Mouse (Mus musculus) olfactory bulb, adult 2 months (tissue): ENCODE measurements at regions not wholly inside any gene's neighbourhood (a gene's known extent, or its start where the extent isn't known, plus 50 kb on each side); places are given as distances from the start of the nearest gene placed in this dataset.

Source experiments
- H3K27ac ChIP-seq: fragments of 200-500 bp; 2 replicates; pipeline ENCODE4 v1.5.1; 2012; ENCODE audit warnings: low read depth, low read length; ENCODE audit not compliant: insufficient read depth
- H3K4me1 ChIP-seq: fragments of 200-500 bp; 2 replicates; pipeline ENCODE4 v1.6.1; 2012; ENCODE audit warnings: low read length; ENCODE audit not compliant: control insufficient read depth, insufficient read depth
- H3K4me3 ChIP-seq: fragments of 200-500 bp; 2 replicates; pipeline ENCODE4 v1.5.1; 2012; ENCODE audit warnings: mild to moderate bottlenecking, low read depth, low read length, moderate library complexity; ENCODE audit not compliant: insufficient read depth
- CTCF ChIP-seq: fragments of 200-500 bp; IDR thresholded peaks from 2 replicates; pipeline ENCODE4 v1.5.1; 2012; ENCODE audit warnings: low read depth, mild to moderate bottlenecking, low read length, moderate library complexity; ENCODE audit not compliant: insufficient read depth
- POLR2A ChIP-seq: fragments of 200-500 bp; IDR thresholded peaks from 2 replicates; pipeline ENCODE4 v1.6.1; 2012; ENCODE audit warnings: mild to moderate bottlenecking, low read depth, low read length, moderate library complexity; ENCODE audit not compliant: insufficient read depth
- WGBS: fragments of 180-500 bp; shearing (Covaris S2); methylation state at CpG from one replicate; pipeline ENCODE4 v1.1.7; 2018; 5-methylcytosine and 5-hydroxymethylcytosine counted together

DNA sequence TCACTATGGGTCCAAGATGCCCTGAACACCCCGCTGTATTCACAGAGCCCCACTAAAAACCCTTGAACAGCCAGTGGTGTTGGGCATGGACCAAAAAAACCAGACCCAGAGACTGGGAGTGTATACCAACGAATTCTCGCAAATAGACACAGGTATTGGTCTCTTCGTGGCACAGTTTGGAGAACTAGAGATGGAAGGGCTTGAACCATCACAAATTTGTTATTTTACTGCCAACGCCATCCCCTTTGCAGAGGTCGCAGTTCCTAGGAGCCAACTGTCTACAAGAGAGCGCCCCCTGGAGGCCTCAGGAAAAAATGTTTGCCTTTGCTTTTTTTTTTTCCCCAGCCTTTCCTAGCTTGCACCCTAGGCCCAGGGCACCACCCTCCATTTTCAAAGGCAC is 99.1 kb downstream of the Edn3 start:
- Histone ChIP-seq H3K4me1 (peaks cover 10% of the 10 kb centered on the region), H3K27ac (no peak overlapping the region), H3K4me3 (no peak overlapping the region)
- TF ChIP-seq CTCF (peak; percentile 69), POLR2A (no peak)
- 47% methylated on average over 7 of the region's 7 CpGs for WGBS

GRCm38 (mm10) chr2:174864657-174865056 is 104.2 kb downstream of the Edn3 start:
- 89% methylated on average over 3 of the region's 3 CpGs for WGBS
- no peaks in the 10 kb centered on the region for H3K4me1 ChIP-seq
- TF ChIP-seq CTCF, result no peak
- TF ChIP-seq POLR2A, result no peak

GRCm38 (mm10) chr2:174866546-174866945 is 106.1 kb downstream of the Edn3 start:
- H3K4me3 ChIP-seq, result no peak overlapping the region
- 93% methylated on average over 8 of the region's 8 CpGs for WGBS
- H3K4me1 ChIP-seq, result no peaks in the 10 kb centered on the region
- H3K27ac ChIP-seq, result no peak overlapping the region
- TF ChIP-seq CTCF (no peak), POLR2A (no peak)

More at GRCm38 (mm10) chr2:174864657-174865056, 104.2 kb downstream of the Edn3 start:
- H3K27ac ChIP-seq, result no peak overlapping the region
- H3K4me3 ChIP-seq, result no peak overlapping the region

GRCm38 (mm10) chr2:174867397-174867796 is 107.0 kb downstream of the Edn3 start:
- TF ChIP-seq POLR2A (no peak), CTCF (no peak)
- Histone ChIP-seq H3K27ac (no peak overlapping the region), H3K4me3 (no peak overlapping the region), H3K4me1 (no peaks in the 10 kb centered on the region)
- 74% methylated on average over 5 of the region's 5 CpGs for WGBS

- 72% methylated on average over 3 of the region's 3 CpGs for WGBS
- no peak overlapping the region for H3K27ac ChIP-seq
- no peak overlapping the region for H3K4me3 ChIP-seq
- H3K4me1 ChIP-seq, result no peaks in the 10 kb centered on the region
- TF ChIP-seq POLR2A, result no peak
- TF ChIP-seq CTCF, result no peak
Measured at GRCm38 (mm10) chr2:174868186-174868585, 107.8 kb downstream of the Edn3 start.

DNA sequence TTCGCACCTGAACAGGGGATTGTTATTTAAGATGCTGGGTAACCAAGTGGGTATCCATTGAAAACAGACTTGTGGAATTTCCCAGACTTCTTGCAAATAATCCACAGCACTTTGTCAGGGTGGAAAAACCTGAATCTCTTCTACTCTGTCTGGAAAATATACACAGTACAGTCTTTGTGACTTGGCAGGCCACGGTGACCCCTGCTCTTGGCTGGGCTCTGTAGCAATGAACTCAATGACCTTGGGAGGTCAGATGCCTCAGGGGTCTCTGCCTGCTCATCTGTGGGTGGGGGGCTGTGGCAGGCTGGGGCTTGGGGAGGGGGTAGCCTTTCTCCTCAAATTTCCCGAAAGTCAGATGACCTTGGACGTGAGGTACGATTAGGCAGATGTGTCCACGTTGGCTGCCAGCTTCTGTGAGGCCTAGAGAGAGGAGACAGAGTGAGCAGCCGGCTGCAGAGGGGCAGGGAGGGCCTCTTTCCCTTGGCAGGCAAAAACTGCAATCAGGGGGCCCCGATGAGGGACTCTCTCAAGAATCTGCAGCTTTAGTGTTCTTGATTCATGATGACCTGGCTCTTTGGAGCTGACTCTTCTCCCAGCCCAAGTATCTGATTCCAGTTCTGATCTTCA is 108.4 kb downstream of the Edn3 start:
- no peaks in the 10 kb centered on the region for H3K4me1 ChIP-seq
- no peak for TF ChIP-seq CTCF
- TF ChIP-seq POLR2A, result no peak
- no peak overlapping the region for H3K4me3 ChIP-seq
- H3K27ac ChIP-seq, result no peak overlapping the region
- WGBS, result 76% methylated on average over 8 of the region's 8 CpGs

DNA sequence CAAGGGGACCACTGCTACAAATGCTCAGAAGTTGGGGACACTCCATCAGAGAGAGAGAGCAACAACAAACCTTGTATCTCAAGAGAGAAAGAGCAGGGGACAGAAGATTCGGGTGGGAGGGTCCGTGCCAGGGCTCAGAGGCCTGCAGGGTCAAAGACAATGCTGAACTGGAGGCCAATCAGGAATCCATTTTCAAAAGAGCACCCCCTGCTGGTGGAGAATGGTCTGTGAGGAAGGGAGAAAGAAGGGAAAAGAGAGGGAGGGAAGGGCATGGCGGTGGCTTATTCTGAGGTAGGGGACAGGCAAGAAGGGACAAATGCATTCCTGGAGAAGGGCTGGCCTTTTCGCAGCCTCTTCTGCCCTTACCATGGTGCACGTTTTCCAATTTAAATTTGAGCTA is 109.9 kb downstream of the Edn3 start:
- Histone ChIP-seq H3K4me3 (no peak overlapping the region), H3K4me1 (no peaks in the 10 kb centered on the region), H3K27ac (no peak overlapping the region)
- TF ChIP-seq POLR2A, result no peak
- TF ChIP-seq CTCF, result peak; percentile 25; the same call in 1 of the 2 replicates
- WGBS, result 73% methylated on average over 5 of the region's 5 CpGs

- H3K27ac ChIP-seq, result no peak overlapping the region
- no peak overlapping the region for H3K4me3 ChIP-seq
- 58% methylated on average over 10 of the region's 10 CpGs for WGBS
- H3K4me1 ChIP-seq, result no peaks in the 10 kb centered on the region
- TF ChIP-seq POLR2A (no peak), CTCF (no peak)
Measured at GRCm38 (mm10) chr2:174871225-174871624, 110.8 kb downstream of the Edn3 start.

GRCm38 (mm10) chr2:174871844-174872243 is 111.4 kb downstream of the Edn3 start:
- 55% methylated on average over 3 of the region's 3 CpGs for WGBS
- no peak for TF ChIP-seq POLR2A
- no peak for TF ChIP-seq CTCF
- H3K27ac ChIP-seq, result no peak overlapping the region
- no peaks in the 10 kb centered on the region for H3K4me1 ChIP-seq
- no peak overlapping the region for H3K4me3 ChIP-seq

GRCm38 (mm10) chr2:174876886-174877285 is 116.5 kb downstream of the Edn3 start:
- WGBS, result 77% methylated on average over 5 of the region's 5 CpGs
- Histone ChIP-seq H3K4me3 (no peak overlapping the region), H3K4me1 (no peaks in the 10 kb centered on the region), H3K27ac (no peak overlapping the region)
- TF ChIP-seq CTCF (no peak), POLR2A (no peak)
